Mouse (Mus musculus) hindbrain, embryonic 15.5 days (tissue): ENCODE data around the gene Pnkd. TPM values are rescaled to one million over a fixed set of nuclear protein-coding genes. Genes with fewer than 3 reads are reported as not detected.

Source experiments
- ATAC-seq: fragments of 200-750 bp; cut with Nextera tagmentation; 2 replicates; pipeline ENCODE4 v1.8.0; 2017; ENCODE audit warnings: low read depth, moderate number of reproducible peaks, moderate TSS enrichment; ENCODE audit not compliant: low FRiP score
- H3K27ac ChIP-seq: fragments of 300-500 bp; sonication (generic); replicated peaks from 2 replicates; pipeline ENCODE4 v1.5.1; 2015; ENCODE audit warnings: mild to moderate bottlenecking, inconsistent platforms
- H3K27me3 ChIP-seq: fragments of 300-500 bp; sonication (generic); 2 replicates; pipeline ENCODE4 v1.6.1; 2015; ENCODE audit warnings: control low read depth, inconsistent platforms
- H3K36me3 ChIP-seq: fragments of 300-500 bp; sonication (generic); 2 replicates; pipeline ENCODE4 v1.6.1; 2015; ENCODE audit warnings: control low read depth, inconsistent platforms
- H3K4me1 ChIP-seq: fragments of 300-500 bp; sonication (generic); replicated peaks from 2 replicates; pipeline ENCODE4 v1.6.1; 2015; ENCODE audit warnings: control low read depth, inconsistent platforms
- H3K4me2 ChIP-seq: fragments of 300-500 bp; sonication (generic); 2 replicates; pipeline ENCODE4 v1.6.1; 2015; ENCODE audit warnings: moderate library complexity, mild to moderate bottlenecking, inconsistent platforms
- H3K4me3 ChIP-seq: fragments of 300-500 bp; sonication (generic); 2 replicates; pipeline ENCODE4 v1.5.1; 2015; ENCODE audit warnings: mild to moderate bottlenecking, inconsistent platforms
- H3K9ac ChIP-seq: fragments of 300-500 bp; sonication (generic); 2 replicates; pipeline ENCODE4 v1.6.1; 2015; ENCODE audit warnings: inconsistent platforms
- H3K9me3 ChIP-seq: fragments of 300-500 bp; sonication (generic); 2 replicates; pipeline ENCODE4 v1.6.1; 2016; ENCODE audit warnings: control low read depth, inconsistent platforms
- WGBS: fragments of 180-500 bp; shearing (Covaris S2); methylation state at CpG from one replicate; pipeline ENCODE4 v1.1.7; 2015; 5-methylcytosine and 5-hydroxymethylcytosine counted together
- polyA plus RNA-seq: library from polyadenylated mRNA; unstranded; fragments of >200 nt; fragmentation: Nextera tagmentation; extraction: Ambion mirVana; gene quantifications from 2 replicates; pipeline ENCODE4 v1.2.1, GENCODE M21; 2015

The Pnkd gene
- polyA plus RNA-seq, 1 experiment from 2014 or later, result 144 TPM

GRCm38 (mm10) chr1:74388398-74388920 lies 103.7 kb downstream of the Pnkd start:
- Histone ChIP-seq H3K4me1 (peaks cover 40% of the 10 kb centered on the region), H3K4me3 (no peak overlapping the region), H3K9me3 (no peaks in the 10 kb centered on the region), H3K27ac (no peak overlapping the region), H3K9ac (no peak overlapping the region), H3K4me2 (no peak overlapping the region), H3K36me3 (no peaks in the 10 kb centered on the region), H3K27me3 (0 out of 2 replicates have a peak, but pooled peaks cover 4% of the 10 kb centered on the region)
- 84% methylated on average over 7 of the region's 7 CpGs for WGBS
- no peak for ATAC-seq

- H3K9ac ChIP-seq, result no peak overlapping the region
These were observed 105.1 kb downstream of the Pnkd start for GRCm38 (mm10) chr1:74389831-74390286.

GRCm38 (mm10) chr1:74390287-74390906 lies 105.7 kb downstream of the Pnkd start:
- ATAC-seq, result no peak
- 6% methylated on average over 21 of the region's 21 CpGs for WGBS
- Histone ChIP-seq H3K4me2 (peak overlapping the region; percentile 93), H3K4me3 (no peak overlapping the region; the same call in 1 of the 2 replicates), H3K27me3 (0 out of 2 replicates have a peak, but pooled peaks cover 4% of the 10 kb centered on the region), H3K36me3 (peaks cover 4% of the 10 kb centered on the region; the same call in 1 of the 2 replicates), H3K4me1 (peaks cover 40% of the 10 kb centered on the region), H3K9ac (no peak overlapping the region), H3K27ac (no peak overlapping the region), H3K9me3 (no peaks in the 10 kb centered on the region)

More at GRCm38 (mm10) chr1:74389831-74390286, 105.1 kb downstream of the Pnkd start:
- Histone ChIP-seq H3K36me3 (no peaks in the 10 kb centered on the region), H3K27me3 (0 out of 2 replicates have a peak, but pooled peaks cover 4% of the 10 kb centered on the region), H3K9me3 (no peaks in the 10 kb centered on the region), H3K4me2 (peak overlapping the region; percentile 39), H3K27ac (no peak overlapping the region), H3K4me3 (no peak overlapping the region; the same call in 1 of the 2 replicates), H3K4me1 (peaks cover 40% of the 10 kb centered on the region)
- ATAC-seq, result no peak
- WGBS, result 5% methylated on average over 29 of the region's 29 CpGs

GRCm38 (mm10) chr1:74390924-74391748 lies 106.4 kb downstream of the Pnkd start, which contains the start of gene Ctdsp1:
Gene Ctdsp1 (plus strand): TSS chr1:74391509.
- WGBS, result 3% methylated on average over 48 of the region's 51 CpGs
- H3K9ac ChIP-seq, result peak within 1 kb of the TSS; percentile 57

GRCm38 (mm10) chr1:74391844-74392441 lies 107.2 kb downstream of the Pnkd start:
- Histone ChIP-seq H3K27ac (peak overlapping the region; percentile 75), H3K36me3 (peaks cover 4% of the 10 kb centered on the region; the same call in 1 of the 2 replicates), H3K4me1 (peaks cover 39% of the 10 kb centered on the region), H3K9me3 (no peaks in the 10 kb centered on the region), H3K4me2 (peak overlapping the region; percentile 93), H3K9ac (peak overlapping the region; percentile 57), H3K4me3 (peak overlapping the region; percentile 72), H3K27me3 (0 out of 2 replicates have a peak, but pooled peaks cover 4% of the 10 kb centered on the region)
- WGBS, result under 1% methylated on average over 57 of the region's 63 CpGs
- peak; percentile 14; the same call in 1 of the 2 replicates for ATAC-seq

More at GRCm38 (mm10) chr1:74390924-74391748, 106.4 kb downstream of the Pnkd start, which contains the start of gene Ctdsp1:
- H3K9me3 ChIP-seq, result no peaks in the 10 kb centered on the region
- peaks cover 40% of the 10 kb centered on the region for H3K4me1 ChIP-seq
- H3K36me3 ChIP-seq, result peaks cover 4% of the 10 kb centered on the region; the same call in 1 of the 2 replicates
- ATAC-seq, result peak; percentile 78
- H3K4me2 ChIP-seq, result peak within 1 kb of the TSS; percentile 93
- H3K4me3 ChIP-seq, result peak within 1 kb of the TSS; percentile 72
- peak within 1 kb of the TSS; percentile 75 for H3K27ac ChIP-seq
- H3K27me3 ChIP-seq, result 0 out of 2 replicates have a peak, but pooled peaks cover 4% of the 10 kb centered on the region

GRCm38 (mm10) chr1:74392446-74392994 lies 107.8 kb downstream of the Pnkd start:
- WGBS, result 3% methylated on average over 16 of the region's 16 CpGs
- H3K27me3 ChIP-seq, result 0 out of 2 replicates have a peak, but pooled peaks cover 4% of the 10 kb centered on the region
- H3K4me3 ChIP-seq, result peak overlapping the region; percentile 72
- peaks cover 40% of the 10 kb centered on the region for H3K4me1 ChIP-seq
- peak overlapping the region; percentile 75 for H3K27ac ChIP-seq
- ATAC-seq, result no peak
- peaks cover 4% of the 10 kb centered on the region; the same call in 1 of the 2 replicates for H3K36me3 ChIP-seq
- H3K9me3 ChIP-seq, result no peaks in the 10 kb centered on the region
- peak overlapping the region; percentile 93 for H3K4me2 ChIP-seq
- H3K9ac ChIP-seq, result peak overlapping the region; percentile 57

GRCm38 (mm10) chr1:74393010-74393409 lies 108.3 kb downstream of the Pnkd start:
- Histone ChIP-seq H3K9ac (peak overlapping the region; percentile 57), H3K4me2 (peak overlapping the region; percentile 93), H3K27me3 (0 out of 2 replicates have a peak, but pooled peaks cover 4% of the 10 kb centered on the region), H3K9me3 (no peaks in the 10 kb centered on the region), H3K4me1 (peaks cover 43% of the 10 kb centered on the region), H3K27ac (no peak overlapping the region), H3K36me3 (peaks cover 4% of the 10 kb centered on the region; the same call in 1 of the 2 replicates), H3K4me3 (peak overlapping the region; percentile 72)
- 46% methylated on average over 7 of the region's 7 CpGs for WGBS
- no peak for ATAC-seq

GRCm38 (mm10) chr1:74393697-74394096 lies 109.0 kb downstream of the Pnkd start:
- Histone ChIP-seq H3K27ac (no peak overlapping the region), H3K4me1 (peaks cover 48% of the 10 kb centered on the region), H3K27me3 (0 out of 2 replicates have a peak, but pooled peaks cover 4% of the 10 kb centered on the region), H3K4me3 (no peak overlapping the region), H3K9ac (no peak overlapping the region), H3K36me3 (peaks cover 4% of the 10 kb centered on the region; the same call in 1 of the 2 replicates), H3K9me3 (no peaks in the 10 kb centered on the region), H3K4me2 (peak overlapping the region; percentile 93; the same call in 1 of the 2 replicates)
- 86% methylated on average over 9 of the region's 9 CpGs for WGBS
- ATAC-seq, result no peak

- Histone ChIP-seq H3K36me3 (peaks cover 4% of the 10 kb centered on the region; the same call in 1 of the 2 replicates), H3K4me2 (no peak overlapping the region), H3K9ac (no peak overlapping the region), H3K9me3 (no peaks in the 10 kb centered on the region), H3K27me3 (0 out of 2 replicates have a peak, but pooled peaks cover 4% of the 10 kb centered on the region), H3K4me1 (peaks cover 48% of the 10 kb centered on the region), H3K4me3 (no peak overlapping the region), H3K27ac (no peak overlapping the region)
- WGBS, result 93% methylated on average over 9 of the region's 9 CpGs
- no peak for ATAC-seq
These were observed 109.6 kb downstream of the Pnkd start for GRCm38 (mm10) chr1:74394311-74394710.

GRCm38 (mm10) chr1:74394858-74395257 lies 110.1 kb downstream of the Pnkd start:
- Histone ChIP-seq H3K27me3 (0 out of 2 replicates have a peak, but pooled peaks cover 4% of the 10 kb centered on the region), H3K4me3 (no peak overlapping the region), H3K4me1 (peaks cover 45% of the 10 kb centered on the region), H3K9me3 (no peaks in the 10 kb centered on the region), H3K9ac (no peak overlapping the region), H3K4me2 (no peak overlapping the region), H3K36me3 (peaks cover 4% of the 10 kb centered on the region; the same call in 1 of the 2 replicates), H3K27ac (no peak overlapping the region)
- 90% methylated on average over 15 of the region's 15 CpGs for WGBS
- ATAC-seq, result no peak

GRCm38 (mm10) chr1:74395290-74395689 lies 110.6 kb downstream of the Pnkd start:
- H3K4me2 ChIP-seq, result no peak overlapping the region
- H3K4me1 ChIP-seq, result peaks cover 40% of the 10 kb centered on the region
- H3K27ac ChIP-seq, result no peak overlapping the region
- 0 out of 2 replicates have a peak, but pooled peaks cover 4% of the 10 kb centered on the region for H3K27me3 ChIP-seq
- H3K4me3 ChIP-seq, result no peak overlapping the region
- no peaks in the 10 kb centered on the region for H3K9me3 ChIP-seq
- H3K36me3 ChIP-seq, result peaks cover 4% of the 10 kb centered on the region; the same call in 1 of the 2 replicates
- ATAC-seq, result no peak
- 87% methylated on average over 12 of the region's 13 CpGs for WGBS
- H3K9ac ChIP-seq, result no peak overlapping the region
